Mouse (Mus musculus) liver, embryonic 13.5 days (tissue): ENCODE results near the gene Pgf. TPM values are rescaled to one million over a fixed set of nuclear protein-coding genes. Genes with fewer than 3 reads are reported as not detected.

ENCODE experiments used
- ATAC-seq: fragments of 200-750 bp; cut with Nextera tagmentation; 2 replicates; pipeline ENCODE4 v1.8.0; 2017; ENCODE audit warnings: low read depth, mild to moderate bottlenecking, moderate number of reproducible peaks, moderate library complexity
- DNase-seq: peaks from one replicate; pipeline ENCODE4 v3.0.0; 2022
- H3K27ac ChIP-seq: fragments of 300-500 bp; sonication (generic); 2 replicates; pipeline ENCODE4 v1.5.1; 2015; ENCODE audit warnings: moderate library complexity, mild to moderate bottlenecking, inconsistent platforms
- H3K27me3 ChIP-seq: fragments of 300-500 bp; sonication (generic); 2 replicates; pipeline ENCODE4 v1.6.1; 2015; ENCODE audit warnings: mild to moderate bottlenecking, inconsistent platforms
- H3K36me3 ChIP-seq: fragments of 300-500 bp; sonication (generic); 2 replicates; pipeline ENCODE4 v1.6.1; 2015; ENCODE audit warnings: mild to moderate bottlenecking, inconsistent platforms
- H3K4me1 ChIP-seq: fragments of 300-500 bp; sonication (generic); replicated peaks from 2 replicates; pipeline ENCODE4 v1.6.1; 2015; ENCODE audit warnings: inconsistent platforms
- H3K4me2 ChIP-seq: fragments of 300-500 bp; sonication (generic); 2 replicates; pipeline ENCODE4 v1.6.1; 2015; ENCODE audit warnings: inconsistent platforms, mild to moderate bottlenecking, moderate library complexity
- H3K4me3 ChIP-seq: fragments of 300-500 bp; sonication (generic); replicated peaks from 2 replicates; pipeline ENCODE4 v1.5.1; 2015; ENCODE audit warnings: mild to moderate bottlenecking, inconsistent platforms
- H3K9ac ChIP-seq: fragments of 300-500 bp; sonication (generic); 2 replicates; pipeline ENCODE4 v1.6.1; 2015; ENCODE audit warnings: mild to moderate bottlenecking, inconsistent platforms
- H3K9me3 ChIP-seq: fragments of 300-500 bp; sonication (generic); replicated peaks from 2 replicates; pipeline ENCODE4 v1.6.1; 2016; ENCODE audit warnings: inconsistent platforms
- WGBS: fragments of 180-500 bp; shearing (Covaris S2); methylation state at CpG from one replicate; pipeline ENCODE4 v1.1.7; 2015; ENCODE audit not compliant: insufficient replicate concordance; 5-methylcytosine and 5-hydroxymethylcytosine counted together
- polyA plus RNA-seq: library from polyadenylated mRNA; unstranded; fragments of >200 nt; fragmentation: Nextera tagmentation; extraction: Ambion mirVana; gene quantifications from 2 replicates; pipeline ENCODE4 v1.2.1, GENCODE M21; 2015

Gene Pgf
- polyA plus RNA-seq, 1 experiment from 2014 or later, result 0.50 TPM

GRCm38 (mm10) chr12:85174016-85174415 is 3.6 kb downstream of the Pgf start:
- H3K9me3 ChIP-seq, result no peaks in the 10 kb centered on the region
- WGBS, result 68% methylated on average over 7 of the region's 7 CpGs
- H3K36me3 ChIP-seq, result no peaks in the 10 kb centered on the region
- DNase-seq, result no peak
- H3K4me2 ChIP-seq, result no peak overlapping the region
- no peak overlapping the region for H3K4me3 ChIP-seq
- peaks cover 60% of the 10 kb centered on the region for H3K27me3 ChIP-seq
- no peak overlapping the region for H3K27ac ChIP-seq
- H3K4me1 ChIP-seq, result peaks cover 30% of the 10 kb centered on the region
- H3K9ac ChIP-seq, result no peak overlapping the region
- no peak for ATAC-seq

- Histone ChIP-seq H3K27me3 (peaks cover 34% of the 10 kb centered on the region), H3K9ac (no peak overlapping the region), H3K4me1 (peaks cover 12% of the 10 kb centered on the region), H3K4me3 (no peak overlapping the region), H3K36me3 (no peaks in the 10 kb centered on the region), H3K27ac (no peak overlapping the region), H3K9me3 (no peaks in the 10 kb centered on the region), H3K4me2 (no peak overlapping the region)
- ATAC-seq (no peak), DNase-seq (no peak)
- WGBS, result 65% methylated on average over 3 of the region's 3 CpGs
Measured at GRCm38 (mm10) chr12:85170948-85171307, 6.7 kb downstream of the Pgf start.

GRCm38 (mm10) chr12:85170284-85170947 is 7.2 kb downstream of the Pgf start:
- peaks cover 30% of the 10 kb centered on the region for H3K27me3 ChIP-seq
- DNase-seq, result no peak
- 68% methylated on average over 11 of the region's 11 CpGs for WGBS

GRCm38 (mm10) chr12:85169877-85170276 is 7.7 kb downstream of the Pgf start:
- 62% methylated on average over 3 of the region's 3 CpGs for WGBS
- Histone ChIP-seq H3K27ac (no peak overlapping the region), H3K4me2 (no peak overlapping the region), H3K4me1 (peaks cover 8% of the 10 kb centered on the region), H3K9me3 (no peaks in the 10 kb centered on the region), H3K36me3 (no peaks in the 10 kb centered on the region), H3K27me3 (peaks cover 25% of the 10 kb centered on the region; the same call in 1 of the 2 replicates), H3K9ac (no peak overlapping the region), H3K4me3 (no peak overlapping the region)
- no peak for DNase-seq
- ATAC-seq, result no peak

More at GRCm38 (mm10) chr12:85170284-85170947, 7.2 kb downstream of the Pgf start:
- H3K4me1 ChIP-seq, result peaks cover 8% of the 10 kb centered on the region
- H3K9ac ChIP-seq, result no peak overlapping the region
- no peak overlapping the region for H3K4me2 ChIP-seq
- no peak for ATAC-seq
- H3K4me3 ChIP-seq, result no peak overlapping the region
- no peak overlapping the region for H3K27ac ChIP-seq
- no peaks in the 10 kb centered on the region for H3K36me3 ChIP-seq
- no peaks in the 10 kb centered on the region for H3K9me3 ChIP-seq

- no peak overlapping the region for H3K27ac ChIP-seq
- 19% methylated on average over 27 of the region's 27 CpGs for WGBS
- no peaks in the 10 kb centered on the region for H3K9me3 ChIP-seq
- peaks cover 8% of the 10 kb centered on the region for H3K4me1 ChIP-seq
- DNase-seq (peak; percentile 55), ATAC-seq (peak; percentile 58)
- H3K36me3 ChIP-seq, result no peaks in the 10 kb centered on the region
- no peak overlapping the region for H3K9ac ChIP-seq
- no peak overlapping the region; the same call in 1 of the 2 replicates for H3K4me3 ChIP-seq
- H3K27me3 ChIP-seq, result peaks cover 22% of the 10 kb centered on the region; the same call in 1 of the 2 replicates
- H3K4me2 ChIP-seq, result peak overlapping the region; percentile 52
Measured at GRCm38 (mm10) chr12:85169117-85169858, 8.3 kb downstream of the Pgf start.

GRCm38 (mm10) chr12:85166631-85167030 is 11.0 kb downstream of the Pgf start:
- WGBS, result 78% methylated on average over 9 of the region's 9 CpGs
- H3K27ac ChIP-seq, result no peak overlapping the region
- H3K36me3 ChIP-seq, result no peaks in the 10 kb centered on the region
- H3K27me3 ChIP-seq, result 0 out of 2 replicates have a peak, but pooled peaks cover 4% of the 10 kb centered on the region
- DNase-seq (no peak), ATAC-seq (no peak)
- H3K4me3 ChIP-seq, result no peak overlapping the region
- H3K9me3 ChIP-seq, result no peaks in the 10 kb centered on the region
- H3K9ac ChIP-seq, result no peak overlapping the region
- H3K4me2 ChIP-seq, result no peak overlapping the region
- peaks cover 8% of the 10 kb centered on the region for H3K4me1 ChIP-seq

- Histone ChIP-seq H3K9ac (no peak overlapping the region), H3K4me2 (no peak overlapping the region), H3K27ac (no peak overlapping the region), H3K4me1 (peaks cover 8% of the 10 kb centered on the region), H3K27me3 (0 out of 2 replicates have a peak, but pooled peaks cover 4% of the 10 kb centered on the region), H3K9me3 (no peaks in the 10 kb centered on the region), H3K36me3 (no peaks in the 10 kb centered on the region), H3K4me3 (no peak overlapping the region)
- 72% methylated on average over 5 of the region's 5 CpGs for WGBS
- ATAC-seq (no peak), DNase-seq (no peak)
Measured at GRCm38 (mm10) chr12:85164996-85165395, 12.6 kb downstream of the Pgf start.

GRCm38 (mm10) chr12:85159592-85159991 is 18.0 kb downstream of the Pgf start:
- no peak for DNase-seq
- peaks cover 7% of the 10 kb centered on the region for H3K4me1 ChIP-seq
- no peak overlapping the region for H3K4me3 ChIP-seq
- ATAC-seq, result no peak
- H3K36me3 ChIP-seq, result no peaks in the 10 kb centered on the region
- H3K9me3 ChIP-seq, result no peaks in the 10 kb centered on the region
- 0 out of 2 replicates have a peak, but pooled peaks cover 3% of the 10 kb centered on the region for H3K27me3 ChIP-seq
- no peak overlapping the region for H3K27ac ChIP-seq
- no peak overlapping the region for H3K9ac ChIP-seq
- no peak overlapping the region for H3K4me2 ChIP-seq
- 50% methylated on average over 5 of the region's 5 CpGs for WGBS

- no peak overlapping the region for H3K9ac ChIP-seq
- no peak overlapping the region for H3K27ac ChIP-seq
- H3K9me3 ChIP-seq, result no peaks in the 10 kb centered on the region
- H3K36me3 ChIP-seq, result no peaks in the 10 kb centered on the region
- 71% methylated on average over 8 of the region's 8 CpGs for WGBS
- no peak overlapping the region for H3K4me2 ChIP-seq
- no peak for DNase-seq
- no peak overlapping the region for H3K4me3 ChIP-seq
- peaks cover 7% of the 10 kb centered on the region for H3K4me1 ChIP-seq
- H3K27me3 ChIP-seq, result 0 out of 2 replicates have a peak, but pooled peaks cover 3% of the 10 kb centered on the region
- ATAC-seq, result no peak
Measured at GRCm38 (mm10) chr12:85158801-85159200, 18.8 kb downstream of the Pgf start.

- Histone ChIP-seq H3K9me3 (no peaks in the 10 kb centered on the region), H3K4me3 (no peak overlapping the region), H3K4me1 (peaks cover 7% of the 10 kb centered on the region), H3K9ac (no peak overlapping the region), H3K4me2 (no peak overlapping the region), H3K27ac (no peak overlapping the region), H3K36me3 (no peaks in the 10 kb centered on the region), H3K27me3 (0 out of 2 replicates have a peak, but pooled peaks cover 3% of the 10 kb centered on the region)
- DNase-seq, result no peak
- ATAC-seq, result no peak
- WGBS, result 70% methylated on average over 14 of the region's 14 CpGs
Measured at GRCm38 (mm10) chr12:85157797-85158460, 19.7 kb downstream of the Pgf start.

- no peak for DNase-seq
- WGBS, result 19% methylated on average over 6 of the region's 6 CpGs
- H3K4me1 ChIP-seq, result peaks cover 12% of the 10 kb centered on the region
- peaks cover 3% of the 10 kb centered on the region; the same call in 1 of the 2 replicates for H3K27me3 ChIP-seq
- no peak for ATAC-seq
- no peaks in the 10 kb centered on the region for H3K36me3 ChIP-seq
- H3K9ac ChIP-seq, result no peak overlapping the region
- H3K4me2 ChIP-seq, result no peak overlapping the region
- no peaks in the 10 kb centered on the region for H3K9me3 ChIP-seq
- no peak overlapping the region for H3K4me3 ChIP-seq
- H3K27ac ChIP-seq, result no peak overlapping the region
Measured at GRCm38 (mm10) chr12:85156324-85156723, 21.3 kb downstream of the Pgf start.
